Mouse (Mus musculus) MEL (cell line): ENCODE results near the gene Rab1a. TPM values are rescaled to one million over a fixed set of nuclear protein-coding genes. Genes with fewer than 3 reads are reported as not detected.
A peak's percentile ranks its signal among the peaks of the same experiment; 100 is the strongest.

ENCODE experiments used
- DNase-seq: peaks from one replicate; pipeline ENCODE4 v3.0.0; 2011; ENCODE audit warnings: low read depth, low spot score
- H3K27ac ChIP-seq: 2 replicates; pipeline ENCODE4 v1.5.1; 2012; ENCODE audit warnings: low read depth, mild to moderate bottlenecking, control low read depth, low read length, moderate library complexity; ENCODE audit not compliant: control insufficient read depth
- H3K27me3 ChIP-seq, 2 experiments: fragments of 150-350 bp in 1 of 2; sonication (generic) in 1 of 2; 2 replicates each; pipeline ENCODE4 v1.6.1; 2012; ENCODE audit warnings: low read length in 2 of 2, mild to moderate bottlenecking in 2 of 2, improper control_type of control experiment in 1 of 2, moderate library complexity in 1 of 2; ENCODE audit not compliant: insufficient read depth in 2 of 2, control insufficient read depth in 1 of 2
- H3K36me3 ChIP-seq, 2 experiments: 2 replicates each; pipeline ENCODE4 v1.6.1; 2012 to 2014; ENCODE audit warnings: low read length in 2 of 2, improper control_type of control experiment in 1 of 2, inconsistent platforms in 1 of 2, mild to moderate bottlenecking in 1 of 2; ENCODE audit not compliant: insufficient read depth in 2 of 2, control insufficient read depth in 1 of 2
- H3K4me1 ChIP-seq, 2 experiments: fragments of 150-350 bp in 1 of 2; sonication (generic) in 1 of 2; 2 replicates each; pipeline ENCODE4 v1.6.1; 2012; ENCODE audit warnings: low read length in 2 of 2, improper control_type of control experiment in 1 of 2, mild to moderate bottlenecking in 1 of 2; ENCODE audit not compliant: insufficient read depth in 2 of 2, control insufficient read depth in 1 of 2
- H3K4me3 ChIP-seq, 2 experiments: fragments of 150-350 bp in 1 of 2; sonication (generic) in 1 of 2; 2 replicates each; pipeline ENCODE4 v1.5.1; 2012; ENCODE audit warnings: low read depth in 2 of 2, low read length in 2 of 2, mild to moderate bottlenecking in 2 of 2, moderate library complexity in 2 of 2, control low read depth in 1 of 2, improper control_type of control experiment in 1 of 2; ENCODE audit not compliant: control insufficient read depth in 1 of 2, insufficient read depth in 1 of 2
- H3K79me2 ChIP-seq: 2 replicates; pipeline ENCODE4 v1.6.1; 2012; ENCODE audit warnings: mild to moderate bottlenecking, low read length, moderate library complexity; ENCODE audit not compliant: control insufficient read depth, poor library complexity, insufficient read depth
- H3K9ac ChIP-seq: 2 replicates; pipeline ENCODE4 v1.6.1; 2012; ENCODE audit warnings: low read depth, mild to moderate bottlenecking, control low read depth, low read length, moderate library complexity; ENCODE audit not compliant: control insufficient read depth, poor library complexity, severe bottlenecking
- H3K9me3 ChIP-seq: fragments of 150-350 bp; sonication (generic); replicated peaks from 2 replicates; pipeline ENCODE4 v1.6.1; 2012; ENCODE audit warnings: mild to moderate bottlenecking, low read length, improper control_type of control experiment, moderate library complexity; ENCODE audit not compliant: insufficient read depth
- BHLHE40 ChIP-seq: IDR thresholded peaks from 2 replicates; pipeline ENCODE4 v1.6.1; 2012; ENCODE audit warnings: low read depth, mild to moderate bottlenecking, inconsistent platforms, low read length, improper control_type of control experiment, borderline replicate concordance
- CTCF ChIP-seq, 3 experiments: IDR thresholded peaks in 2 of 3; conservative IDR thresholded peaks in 1 of 3; 2 replicates each; pipeline ENCODE4 v1.5.1; 2011 to 2012; ENCODE audit warnings: low read length in 3 of 3, low read depth in 2 of 3, mild to moderate bottlenecking in 2 of 3, improper control_type of control experiment in 1 of 3, inconsistent platforms in 1 of 3, mixed read lengths in 1 of 3, moderate library complexity in 1 of 3; ENCODE audit not compliant: control insufficient read depth in 1 of 3, insufficient read depth in 1 of 3, poor library complexity in 1 of 3, severe bottlenecking in 1 of 3
- EP300 ChIP-seq, 2 experiments: IDR thresholded peaks; 2 replicates each; pipeline ENCODE4 v1.6.1; 2011; ENCODE audit warnings: improper control_type of control experiment in 2 of 2, low read length in 2 of 2, low read depth in 1 of 2, mild to moderate bottlenecking in 1 of 2
- MAFK ChIP-seq: IDR thresholded peaks from 2 replicates; pipeline ENCODE4 v1.6.1; 2011; ENCODE audit warnings: low read depth, mild to moderate bottlenecking, low read length, improper control_type of control experiment, borderline replicate concordance
- MAX ChIP-seq: IDR thresholded peaks from 2 replicates; pipeline ENCODE4 v1.6.1; 2011; ENCODE audit warnings: low read length, improper control_type of control experiment
- MAZ ChIP-seq: IDR thresholded peaks from 2 replicates; pipeline ENCODE4 v1.6.1; 2012; ENCODE audit warnings: low read depth, mild to moderate bottlenecking, inconsistent platforms, low read length, improper control_type of control experiment
- MEF2A ChIP-seq: IDR thresholded peaks from 2 replicates; pipeline ENCODE4 v1.6.1; 2014; ENCODE audit warnings: low read depth, mild to moderate bottlenecking, inconsistent platforms, low read length, improper control_type of control experiment; ENCODE audit not compliant: poor library complexity, insufficient replicate concordance, severe bottlenecking; ENCODE audit errors: extremely low read depth
- MXI1 ChIP-seq: IDR thresholded peaks from 2 replicates; pipeline ENCODE4 v1.6.1; 2011; ENCODE audit warnings: mild to moderate bottlenecking, low read depth, low read length, improper control_type of control experiment
- NELFE ChIP-seq: IDR thresholded peaks from 2 replicates; pipeline ENCODE4 v1.6.1; 2011; ENCODE audit warnings: low read depth, low read length, improper control_type of control experiment
- POLR2A ChIP-seq, 2 experiments: IDR thresholded peaks; 2 replicates each; pipeline ENCODE4 v1.6.1; 2011 to 2012; ENCODE audit warnings: low read length in 2 of 2, mild to moderate bottlenecking in 2 of 2, control low read depth in 1 of 2, improper control_type of control experiment in 1 of 2, low read depth in 1 of 2, moderate library complexity in 1 of 2; ENCODE audit not compliant: control insufficient read depth in 1 of 2, insufficient read depth in 1 of 2, poor library complexity in 1 of 2
- POLR2AphosphoS2 ChIP-seq: IDR thresholded peaks from 2 replicates; pipeline ENCODE4 v1.6.1; 2011; ENCODE audit warnings: low read length, improper control_type of control experiment
- POLR2AphosphoS5 ChIP-seq: IDR thresholded peaks from 2 replicates; pipeline ENCODE4 v1.6.1; 2012; ENCODE audit warnings: low read depth, borderline replicate concordance, mild to moderate bottlenecking, inconsistent platforms, low read length, moderate library complexity, mixed read lengths
- SIN3A ChIP-seq: IDR thresholded peaks from 2 replicates; pipeline ENCODE4 v1.6.1; 2012; ENCODE audit warnings: low read length, improper control_type of control experiment, inconsistent platforms
- SMC3 ChIP-seq: IDR thresholded peaks from 2 replicates; pipeline ENCODE4 v1.6.1; 2011; ENCODE audit warnings: low read depth, low read length, improper control_type of control experiment
- ZC3H11A ChIP-seq: IDR thresholded peaks from 2 replicates; pipeline ENCODE4 v1.6.1; 2012; ENCODE audit warnings: low read depth, mild to moderate bottlenecking, inconsistent platforms, low read length, improper control_type of control experiment
- polyA plus RNA-seq, 2 experiments: library from polyadenylated mRNA; stranded (reverse) in 1 of 2; unstranded in 1 of 2; fragments of >175 nt in 1 of 2; fragments of >200 nt in 1 of 2; gene quantifications; 2 replicates each; pipeline versions ENCODE4 v1.2.1 to v1.2.4; 2012; ENCODE audit warnings: low replicate concordance in 2 of 2, low read depth in 1 of 2; ENCODE audit not compliant: insufficient read length in 2 of 2, insufficient read depth in 1 of 2, missing spikeins in 1 of 2
- total RNA-seq: library from RNA; depleted of rRNA; stranded (reverse); fragments of 300-350 nt; gene quantifications from 2 replicates; pipeline ENCODE4 v1.2.3, GENCODE M21; 2012

Rab1a gene
- total and polyA plus RNA-seq, 3 experiments, result 79.5 to 336 (median 139) TPM

DNA sequence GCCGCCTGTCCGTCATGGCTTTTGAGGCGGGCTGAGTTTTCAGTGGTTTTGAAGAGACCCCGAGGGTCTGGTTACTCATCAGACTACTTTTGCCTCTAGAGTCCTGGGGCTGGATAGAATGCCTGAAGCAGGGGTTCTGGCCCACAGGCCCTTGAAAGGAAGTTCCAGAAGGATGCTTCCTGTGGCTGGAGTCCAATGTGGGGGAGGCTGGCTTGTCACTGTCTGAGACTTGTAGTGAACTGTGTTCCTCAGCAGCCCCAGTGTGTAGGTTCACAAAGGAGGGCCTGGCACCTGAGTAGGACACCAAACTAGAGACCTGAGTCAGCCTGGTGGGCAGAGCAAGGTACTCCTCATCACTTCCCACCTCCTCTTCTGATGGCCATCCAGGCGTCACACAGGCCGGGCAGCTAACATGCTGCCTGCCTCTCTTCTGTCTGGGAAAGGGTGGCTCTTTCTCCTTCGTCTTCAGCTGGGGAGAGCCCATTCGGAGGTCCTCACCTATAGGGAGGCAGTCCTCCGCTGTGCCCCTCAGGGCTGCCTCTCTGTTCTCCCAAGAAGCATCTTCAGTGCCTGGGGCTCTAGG is 38.1 kb downstream of the Rab1a start:
- peaks cover 11 to 19% of the 10 kb centered on the region in 2 experiments for H3K36me3 ChIP-seq
- no peak for DNase-seq
- H3K9ac ChIP-seq, result no peak overlapping the region
- H3K4me1 ChIP-seq, result peaks cover 4 to 6% of the 10 kb centered on the region in 2 experiments; a peak in 3 of 4 replicates
- H3K27me3 ChIP-seq, result no peaks in the 10 kb centered on the region
- no peak overlapping the region for H3K4me3 ChIP-seq
- no peak for TF ChIP-seq SMC3
- TF ChIP-seq MAFK, result no peak
- no peak for TF ChIP-seq ZC3H11A
- TF ChIP-seq POLR2AphosphoS2, result 0 out of 2 replicates have a peak, but pooled peaks have one; percentile 18
- TF ChIP-seq, all 39 proteins: peak for 1
- H3K9me3 ChIP-seq, result no peaks in the 10 kb centered on the region
- peaks cover 4% of the 10 kb centered on the region; the same call in 1 of the 2 replicates for H3K79me2 ChIP-seq
- no peak overlapping the region for H3K27ac ChIP-seq

DNA sequence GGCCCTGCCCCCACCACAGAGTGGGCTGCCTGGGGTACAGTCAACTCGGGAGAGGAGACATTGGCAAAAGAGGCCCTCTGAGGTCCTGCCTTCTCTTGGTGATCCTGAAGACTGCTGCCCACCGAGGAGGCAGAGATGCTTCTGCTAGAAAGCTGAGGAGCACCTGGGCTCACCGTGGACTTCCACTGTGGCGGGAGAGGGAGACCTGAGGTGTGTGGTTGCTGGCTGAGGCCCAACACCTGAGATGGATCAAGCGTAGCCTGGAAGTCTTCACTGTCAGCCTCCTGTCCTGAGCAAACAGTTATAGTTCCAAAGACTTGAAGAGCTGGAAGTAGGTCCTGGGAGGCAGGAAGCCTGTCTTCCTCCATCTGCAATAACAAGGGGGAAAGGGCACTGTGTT is 39.1 kb downstream of the Rab1a start:
- no peak overlapping the region for H3K9ac ChIP-seq
- H3K9me3 ChIP-seq, result no peaks in the 10 kb centered on the region
- peaks cover 4% of the 10 kb centered on the region; the same call in 1 of the 2 replicates for H3K79me2 ChIP-seq
- TF ChIP-seq CTCF (IDR thresholded peaks at IDR 0.05 in 2 of 3, conservative IDR thresholded peaks at IDR 0.05 in 1 of 3; ENCODE audit: control insufficient read depth in 1 of 3, insufficient read depth in 1 of 3, low read depth in 2 of 3, low read length in 3 of 3, poor library complexity in 1 of 3, severe bottlenecking in 1 of 3), result no peak
- TF ChIP-seq MAX, result no peak
- TF ChIP-seq POLR2A (IDR thresholded peaks at IDR 0.05; ENCODE audit: control insufficient read depth in 1 of 2, insufficient read depth in 1 of 2, low read depth in 1 of 2, low read length in 2 of 2, poor library complexity in 1 of 2), result no peak
- TF ChIP-seq MEF2A, result no peak
- no peak for TF ChIP-seq MAFK
- no peak for TF ChIP-seq SMC3
- TF ChIP-seq ZC3H11A, result no peak
- no peak for TF ChIP-seq MAZ
- TF ChIP-seq EP300 (IDR thresholded peaks at IDR 0.05; ENCODE audit: low read depth in 1 of 2, low read length in 2 of 2), result no peak
- no peak for TF ChIP-seq SIN3A
- TF ChIP-seq MXI1, result no peak
- no peak for TF ChIP-seq POLR2AphosphoS5
- no peak for TF ChIP-seq BHLHE40
- TF ChIP-seq NELFE, result no peak
- no peak overlapping the region for H3K27ac ChIP-seq
- H3K4me1 ChIP-seq, result peaks cover 9 to 10% of the 10 kb centered on the region in 2 experiments
- H3K27me3 ChIP-seq, result no peaks in the 10 kb centered on the region
- H3K4me3 ChIP-seq, result no peak overlapping the region
- peaks cover 13 to 17% of the 10 kb centered on the region in 2 experiments for H3K36me3 ChIP-seq
- DNase-seq, result no peak
